Mouse (Mus musculus) forelimb bud, embryonic 11.5 days (tissue): ENCODE measurements around the gene Qrfpr.

Experiments used
- DNase-seq: peaks from one replicate; pipeline ENCODE4 v3.0.0-alpha.2; 2012; ENCODE audit warnings: low read depth, low spot score

The Qrfpr gene

DNA sequence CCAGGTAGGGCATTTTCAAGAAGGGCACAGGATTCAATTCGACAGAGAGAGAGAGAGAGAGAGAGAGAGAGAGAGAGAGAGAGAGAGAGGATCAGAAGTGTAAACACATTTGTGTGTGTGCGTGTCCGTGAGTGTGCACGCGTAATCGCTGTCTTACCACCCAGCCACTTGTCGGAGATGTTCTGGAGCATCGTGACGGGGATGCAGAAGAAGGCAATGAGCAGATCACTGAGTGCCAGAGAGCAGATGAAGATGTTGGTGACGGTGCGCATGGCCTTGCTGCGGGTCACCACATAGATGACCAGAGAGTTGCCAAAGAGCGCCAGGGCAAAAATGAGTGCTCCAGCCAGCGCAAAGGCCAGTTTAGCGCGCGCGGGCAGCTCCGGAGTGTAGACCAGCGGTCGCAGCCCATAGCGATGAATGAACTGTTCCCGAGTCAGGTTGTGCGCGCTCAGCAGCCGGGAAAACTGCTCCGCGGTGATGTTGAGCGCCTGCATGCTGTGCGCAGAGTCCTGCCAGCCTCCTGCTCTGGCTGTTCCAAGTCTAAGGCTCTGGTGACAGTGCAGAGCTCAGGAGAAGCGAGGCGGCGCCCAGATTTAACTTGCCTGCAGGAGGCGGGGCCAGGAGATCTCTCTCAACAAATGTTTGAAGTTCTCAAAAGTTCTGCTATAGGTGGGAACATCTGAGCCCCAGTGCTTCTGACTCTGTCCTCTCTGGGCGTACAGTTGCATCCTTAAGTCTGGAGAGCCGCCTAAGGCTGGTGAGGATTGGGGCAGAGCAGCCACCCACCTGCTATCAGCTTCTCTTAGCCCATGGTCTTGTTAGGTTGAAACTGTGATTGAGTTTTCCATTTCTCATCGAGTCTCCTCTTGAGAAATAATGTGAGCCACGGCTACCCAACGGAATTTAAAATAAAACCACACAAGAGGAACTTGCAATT, at the start of gene Qrfpr:
TSS of gene Qrfpr (minus strand) at position 571 of the 940 bp plus-strand sequence.
- peak; percentile 34 for DNase-seq

DNA sequence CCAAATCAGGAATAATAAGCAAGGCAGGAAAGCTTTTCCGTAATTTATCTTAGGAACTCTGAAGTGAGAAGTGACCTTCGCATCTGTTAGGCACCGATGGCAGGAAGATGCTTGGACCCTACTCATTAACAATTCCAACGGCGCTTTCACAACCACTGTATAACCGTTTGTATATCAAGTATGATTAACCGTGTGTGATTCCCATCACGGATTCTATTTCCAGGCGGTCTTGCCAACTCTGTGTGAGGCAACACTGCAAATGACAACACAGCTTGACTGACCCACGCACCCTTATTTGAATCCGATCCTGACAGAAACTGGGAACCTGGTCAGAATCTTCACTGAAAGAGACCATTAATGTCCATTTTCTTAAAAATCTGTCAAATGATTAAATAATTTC, 41.8 kb upstream of the Qrfpr start:
- DNase-seq = no peak

DNA sequence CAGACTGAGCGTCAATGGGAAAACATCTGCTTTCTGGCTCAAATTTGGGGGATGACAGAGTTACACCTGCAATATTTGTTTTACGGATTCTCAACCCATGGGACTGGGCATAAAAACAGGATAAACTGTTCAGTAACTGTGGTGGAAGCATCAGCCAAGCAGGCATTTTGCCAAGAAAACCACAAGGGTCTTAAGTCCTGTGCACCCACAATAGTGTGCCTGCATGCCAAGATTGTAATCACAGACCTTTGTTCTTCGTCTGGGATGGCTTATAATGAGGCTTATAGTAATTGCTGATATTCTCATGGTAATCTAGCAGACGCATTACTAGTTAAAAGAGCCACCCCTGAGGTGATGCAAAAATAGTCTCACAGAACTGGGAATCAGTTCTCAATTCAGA, 41.2 kb upstream of the Qrfpr start:
- DNase-seq = no peak

DNA sequence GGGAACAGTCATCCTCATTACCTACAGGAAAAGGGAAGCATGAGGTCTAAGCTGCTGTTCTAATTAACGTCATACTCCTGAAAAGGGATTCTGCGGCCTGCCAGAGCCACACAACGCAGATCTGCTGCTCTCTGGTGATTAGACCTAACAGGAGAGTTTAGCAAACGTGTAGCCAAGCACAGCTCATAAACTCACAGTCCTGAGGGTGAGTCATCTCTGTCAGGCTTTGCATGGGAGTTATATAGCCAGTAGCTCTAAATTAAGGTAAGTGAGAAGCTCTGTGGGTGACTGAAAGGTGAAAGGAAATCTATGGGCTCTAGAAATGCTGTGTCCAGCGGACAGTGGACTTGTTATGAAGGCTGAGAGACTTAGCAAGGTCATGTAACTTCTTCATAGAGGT, 28.5 kb upstream of the Qrfpr start:
- DNase-seq = peak; percentile 2

DNA sequence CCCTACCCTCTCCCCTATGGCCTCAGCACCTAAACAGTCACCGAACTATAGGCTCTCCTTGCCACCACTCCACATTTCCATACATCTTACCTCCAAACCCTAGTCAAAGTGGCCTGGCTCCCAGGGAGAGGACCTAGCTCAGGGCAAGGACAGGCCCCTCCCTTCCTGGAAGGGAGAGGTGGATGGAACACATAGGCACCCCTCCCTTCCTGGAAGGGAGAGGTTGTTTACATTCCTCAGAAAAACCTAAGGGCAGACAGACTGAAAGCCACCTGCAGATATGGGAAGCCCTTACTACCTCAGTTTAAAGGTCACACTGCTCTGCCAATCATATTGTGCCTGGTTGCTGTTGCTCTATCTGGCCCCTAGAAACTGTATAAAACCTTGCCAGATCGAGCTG, 26.3 kb upstream of the Qrfpr start:
- no peak for DNase-seq

DNA sequence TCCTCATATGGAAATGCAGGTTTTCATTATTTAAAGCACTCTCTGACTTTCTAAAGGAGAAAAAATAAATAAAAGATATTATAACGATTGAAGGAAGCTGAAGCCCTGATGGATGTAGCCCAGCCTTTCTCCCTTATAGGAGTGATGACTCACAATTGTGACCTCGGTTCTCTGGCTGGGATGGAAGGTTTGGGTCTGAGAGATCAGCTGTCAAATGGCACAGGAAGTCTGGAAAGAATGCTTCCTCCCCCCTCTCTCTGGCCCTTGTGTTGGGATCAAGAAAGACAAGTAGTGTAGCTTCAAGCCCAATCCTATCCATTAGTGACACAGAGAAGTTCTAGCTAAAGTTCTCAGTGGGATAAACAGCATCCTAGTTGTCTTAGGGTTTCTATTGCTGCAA, 7.8 kb upstream of the Qrfpr start:
- DNase-seq = no peak

DNA sequence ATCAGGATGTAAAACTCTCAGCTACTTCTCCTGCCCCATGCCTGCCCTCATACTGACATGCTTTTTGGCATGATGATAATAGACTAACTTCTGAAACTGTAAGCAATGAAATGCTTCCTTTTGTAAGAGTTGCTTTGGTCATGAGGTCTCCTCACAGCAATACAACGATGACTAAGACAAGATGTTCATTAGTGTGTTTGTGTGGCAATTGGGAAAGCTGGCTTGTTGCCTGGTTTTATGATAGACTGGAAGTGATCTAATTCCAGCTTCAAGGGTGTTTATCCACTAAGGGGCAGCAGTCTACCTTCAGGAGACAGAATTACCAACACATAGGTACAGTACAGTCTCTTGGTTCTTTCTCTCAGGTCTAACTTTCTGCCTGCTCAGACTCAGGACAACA, 5.1 kb upstream of the Qrfpr start:
- no peak for DNase-seq

DNA sequence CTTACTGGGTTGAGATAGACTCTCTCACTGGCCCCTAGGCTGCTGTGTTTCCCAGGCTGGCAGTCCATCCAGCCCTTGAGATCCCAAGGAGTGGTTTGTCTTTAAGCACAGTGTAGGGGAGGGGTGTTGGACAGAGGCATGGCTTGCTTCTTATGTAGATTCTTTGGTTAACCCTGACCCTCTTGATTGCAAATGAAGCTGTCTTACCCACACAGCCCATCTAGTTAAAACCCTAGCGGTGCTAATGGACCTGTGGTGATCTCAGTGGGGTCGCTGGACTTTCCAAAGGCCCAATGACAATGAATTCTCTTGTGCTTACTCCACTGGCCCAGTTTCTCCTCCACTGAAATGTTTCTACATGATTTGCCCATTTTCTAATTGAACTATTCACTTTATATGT, 1.2 kb upstream of the Qrfpr start:
- DNase-seq = no peak

DNA sequence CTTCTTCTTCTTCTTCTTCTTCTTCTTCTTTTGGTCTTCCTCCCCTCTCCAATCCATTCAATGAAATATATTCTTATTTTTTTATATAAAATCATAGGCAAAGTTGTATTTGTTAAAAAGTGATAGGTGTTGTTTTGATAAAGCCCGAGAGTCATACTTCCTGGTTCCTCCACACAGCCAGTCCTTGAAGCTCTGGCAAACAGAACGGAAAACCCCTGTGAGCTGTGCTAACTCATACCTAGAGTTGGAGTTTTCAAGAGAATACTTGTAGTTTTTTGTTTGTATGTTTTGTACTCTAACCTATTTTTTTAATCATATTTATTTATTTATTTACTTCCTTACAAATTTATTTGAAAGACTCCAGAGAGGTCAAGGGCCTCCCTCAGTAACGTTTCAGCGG, 9.4 kb downstream of the Qrfpr start:
- no peak for DNase-seq

DNA sequence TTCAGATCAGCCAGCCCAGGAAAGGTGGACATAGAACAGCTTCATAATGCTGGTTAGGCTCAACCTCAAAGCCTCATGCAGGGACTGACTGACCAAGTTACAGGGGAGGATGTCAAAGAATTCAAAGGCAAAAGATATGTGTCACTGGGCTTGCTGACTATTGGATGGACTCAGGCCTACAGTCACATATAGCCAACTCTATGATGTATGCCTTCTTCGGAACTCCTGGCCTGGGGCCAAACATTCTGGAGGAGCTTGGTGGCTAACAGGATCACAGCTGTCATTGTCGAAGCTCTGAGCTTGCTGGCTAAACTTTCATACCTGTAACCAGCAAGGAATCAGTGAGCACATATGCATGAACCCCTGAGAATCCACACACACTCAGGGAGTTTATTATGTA, 11.2 kb downstream of the Qrfpr start:
- DNase-seq = no peak

DNA sequence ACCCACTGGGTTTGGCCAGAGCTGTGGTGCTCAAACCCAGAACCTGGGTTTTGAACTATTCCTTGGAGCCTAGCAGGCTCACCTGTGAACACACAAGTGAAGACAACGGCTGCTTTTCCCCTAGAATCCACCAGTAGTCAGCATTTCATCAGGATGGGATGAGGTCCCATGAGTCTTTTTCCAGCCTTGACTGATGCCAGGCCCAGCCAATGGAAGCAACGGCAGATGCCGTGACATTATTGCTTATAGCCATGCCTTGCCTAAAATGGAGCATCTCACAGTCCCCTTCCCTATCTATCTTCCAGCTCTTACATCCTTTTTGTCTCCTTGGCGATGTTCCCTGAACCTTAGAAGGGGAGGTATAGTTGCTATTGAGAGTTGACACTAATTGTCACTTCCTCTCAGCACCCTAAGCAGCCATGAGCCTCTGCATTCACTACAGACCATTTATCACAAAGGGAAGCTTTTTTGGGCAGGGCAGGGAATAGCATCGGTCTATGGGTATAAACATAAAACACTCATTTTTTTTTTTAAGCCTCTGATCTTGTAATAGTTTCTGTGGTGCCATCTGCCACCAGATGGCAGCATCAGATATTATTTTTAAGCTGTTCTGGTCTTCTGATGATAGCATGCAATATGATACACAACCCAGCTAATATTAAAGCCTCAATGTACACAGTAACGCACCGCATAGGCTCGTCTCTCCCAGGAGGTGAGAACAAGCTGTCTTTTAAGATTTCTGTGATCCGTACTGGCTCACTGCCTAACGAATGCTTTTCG, 12.1 kb downstream of the Qrfpr start:
- DNase-seq = peak; percentile 52

DNA sequence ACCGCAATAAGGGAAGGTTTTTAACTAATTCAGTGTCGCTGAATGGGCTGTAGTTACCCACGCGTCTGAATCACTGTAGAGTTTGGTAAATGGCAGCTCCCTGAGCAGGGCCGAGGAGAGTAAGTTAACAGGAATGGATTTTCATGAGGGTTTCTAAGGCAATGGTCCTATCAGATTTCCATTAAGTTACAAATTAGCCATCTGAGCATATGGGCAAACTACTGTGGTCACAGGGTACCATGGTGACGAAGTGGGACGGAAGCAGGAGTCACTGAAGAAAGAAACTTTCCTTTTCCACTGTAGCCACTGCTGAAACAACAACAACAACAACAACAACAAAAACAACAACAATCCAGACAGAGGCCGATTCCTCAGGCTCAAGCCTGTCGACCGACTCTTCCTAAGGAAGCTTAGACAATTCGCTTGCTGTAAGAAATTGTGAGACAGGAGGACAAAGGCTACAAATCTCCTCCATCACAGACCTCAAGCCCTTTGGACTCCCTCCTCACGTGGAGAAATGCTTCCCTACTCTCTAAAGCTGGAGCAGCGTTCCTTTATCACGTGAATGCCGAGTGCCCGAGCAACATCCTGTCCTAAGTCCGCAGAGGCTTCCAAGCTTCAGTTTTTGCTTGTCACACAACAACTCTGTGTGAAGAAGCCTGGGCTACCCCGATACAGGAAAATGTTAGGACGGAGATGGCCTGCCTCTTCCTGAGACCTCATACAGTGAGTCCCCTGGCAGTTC, 14.4 kb downstream of the Qrfpr start:
- DNase-seq = no peak

DNA sequence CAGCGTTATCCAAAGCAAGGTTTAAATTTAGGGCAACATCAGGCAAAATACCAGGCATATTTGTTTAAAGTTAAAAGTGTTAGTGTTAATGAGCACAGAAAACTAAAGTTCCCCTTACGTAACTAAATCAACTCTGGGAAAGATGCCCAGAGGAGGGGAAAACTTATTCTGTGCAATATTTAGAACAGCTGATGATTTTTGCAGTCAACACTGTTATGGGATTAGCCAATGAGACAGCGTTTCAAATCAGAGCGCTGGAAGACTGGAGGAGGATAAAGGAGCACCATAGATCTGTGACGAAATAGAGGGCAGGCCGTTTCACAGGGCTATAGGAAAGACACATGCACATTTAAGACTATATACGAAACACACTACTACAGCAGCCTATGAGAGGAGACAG, 19.2 kb downstream of the Qrfpr start:
- no peak for DNase-seq

DNA sequence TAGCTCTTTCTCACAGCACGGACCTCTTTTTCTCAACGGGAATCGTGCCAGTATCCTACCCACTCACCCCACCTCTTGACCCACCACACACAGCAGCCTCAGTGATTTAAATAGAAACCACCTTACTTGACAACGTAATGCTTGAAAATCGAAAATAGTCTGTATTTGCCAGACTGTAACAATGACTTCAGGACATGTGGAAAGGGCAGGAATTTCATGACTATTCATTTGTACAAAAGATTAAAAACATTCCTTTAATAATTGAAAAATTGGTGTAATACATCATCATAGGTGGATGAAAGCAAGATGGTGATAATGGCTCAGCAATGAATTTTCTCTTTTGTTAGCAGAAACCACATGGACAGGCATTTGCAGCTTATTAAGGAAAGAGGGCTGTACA, 21.0 kb downstream of the Qrfpr start:
- DNase-seq = no peak

DNA sequence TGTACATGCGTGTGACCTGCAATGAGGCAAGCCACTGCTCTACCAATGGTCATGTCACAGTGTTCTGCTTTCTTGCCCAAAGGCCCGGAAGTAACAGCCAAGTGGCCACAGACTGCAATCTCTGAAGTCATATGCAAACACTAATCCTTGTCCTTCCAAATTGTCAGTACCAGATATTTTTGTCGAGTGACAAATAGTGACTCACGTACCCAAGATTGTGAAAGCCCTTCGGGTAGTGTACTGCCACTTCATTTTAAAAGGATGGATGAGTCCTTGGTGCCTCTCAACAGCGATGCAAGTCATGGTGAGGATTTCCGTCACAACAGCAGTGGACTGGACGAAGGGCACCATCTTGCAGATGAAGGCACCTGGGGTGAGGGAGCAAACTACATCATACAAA, 32.9 kb downstream of the Qrfpr start:
- DNase-seq = no peak

DNA sequence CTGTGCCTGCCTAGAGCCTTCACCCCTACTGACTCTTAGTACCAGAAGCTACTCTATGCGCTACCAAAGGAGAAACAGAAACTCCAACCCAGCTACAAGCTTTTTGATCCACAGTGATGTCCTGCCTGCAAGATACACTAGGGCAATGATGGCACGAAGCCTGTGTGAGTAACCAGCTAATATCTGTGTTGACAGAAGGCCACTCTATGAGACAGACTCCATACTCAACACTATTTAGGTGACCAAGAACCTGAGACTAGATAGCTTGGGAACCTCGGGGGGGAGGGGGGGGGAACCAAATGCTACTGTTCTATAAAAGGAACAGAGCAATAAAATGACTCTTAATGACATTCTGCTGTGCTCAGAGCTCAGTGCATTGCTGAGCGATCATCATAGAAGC, 35.6 kb downstream of the Qrfpr start:
- no peak for DNase-seq

DNA sequence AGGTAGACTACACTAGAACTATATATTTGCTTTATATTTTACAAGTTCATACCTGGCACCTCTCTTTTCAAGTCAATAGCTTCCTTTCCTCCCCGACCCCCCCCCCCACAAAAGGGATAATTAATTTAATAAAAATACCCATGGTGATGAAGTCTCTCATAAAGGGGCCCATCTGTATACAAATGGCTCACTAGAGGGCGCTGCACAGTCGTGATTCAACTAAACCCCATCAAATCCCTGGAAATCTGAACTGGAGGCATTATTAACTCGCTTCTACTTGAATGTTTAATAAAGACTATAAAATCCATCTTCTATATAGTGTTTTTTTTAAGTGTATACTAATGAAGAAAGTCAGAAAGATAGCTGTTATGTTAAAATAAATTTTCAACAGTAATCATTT, 40.6 kb downstream of the Qrfpr start:
- peak; percentile 61 for DNase-seq

DNA sequence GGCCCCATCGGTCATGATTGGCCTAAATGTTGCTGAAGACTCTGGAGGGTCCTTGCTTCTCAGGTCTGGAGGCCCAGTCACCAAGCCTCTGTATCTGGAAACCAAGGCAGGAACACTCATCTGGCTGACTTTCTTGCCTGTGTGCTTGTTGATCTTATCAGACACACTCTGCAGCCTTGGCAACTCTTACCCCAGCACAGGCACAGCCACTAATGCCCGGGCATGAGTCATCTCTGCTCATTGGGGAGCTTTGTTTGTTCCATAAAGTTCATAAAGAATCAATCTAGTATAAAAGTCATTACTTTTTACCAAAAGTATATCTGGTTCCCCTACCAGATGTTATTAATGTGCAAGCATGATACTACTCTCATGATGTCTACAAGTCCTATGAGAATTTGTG, 48.4 kb downstream of the Qrfpr start:
- no peak for DNase-seq

DNA sequence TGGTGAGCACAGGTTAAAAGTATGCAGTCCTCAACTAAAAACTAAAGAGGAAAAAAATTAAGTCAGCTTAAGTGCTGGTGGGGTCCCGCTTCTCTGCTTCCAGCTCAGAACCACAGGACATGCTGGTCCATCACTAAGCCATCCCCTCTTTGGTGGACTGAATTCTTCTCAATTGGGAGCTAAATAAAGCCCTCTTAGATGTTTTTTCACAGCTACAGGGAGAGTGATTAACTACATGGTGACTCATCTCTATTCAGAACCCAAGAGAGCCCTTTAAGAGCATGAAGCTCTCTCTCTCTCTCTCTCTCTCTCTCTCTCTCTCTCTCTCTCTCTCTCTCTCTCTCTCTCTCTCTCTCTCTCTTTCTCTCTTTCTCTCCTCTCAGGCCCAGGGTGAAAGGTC, 50.8 kb downstream of the Qrfpr start:
- no peak for DNase-seq

DNA sequence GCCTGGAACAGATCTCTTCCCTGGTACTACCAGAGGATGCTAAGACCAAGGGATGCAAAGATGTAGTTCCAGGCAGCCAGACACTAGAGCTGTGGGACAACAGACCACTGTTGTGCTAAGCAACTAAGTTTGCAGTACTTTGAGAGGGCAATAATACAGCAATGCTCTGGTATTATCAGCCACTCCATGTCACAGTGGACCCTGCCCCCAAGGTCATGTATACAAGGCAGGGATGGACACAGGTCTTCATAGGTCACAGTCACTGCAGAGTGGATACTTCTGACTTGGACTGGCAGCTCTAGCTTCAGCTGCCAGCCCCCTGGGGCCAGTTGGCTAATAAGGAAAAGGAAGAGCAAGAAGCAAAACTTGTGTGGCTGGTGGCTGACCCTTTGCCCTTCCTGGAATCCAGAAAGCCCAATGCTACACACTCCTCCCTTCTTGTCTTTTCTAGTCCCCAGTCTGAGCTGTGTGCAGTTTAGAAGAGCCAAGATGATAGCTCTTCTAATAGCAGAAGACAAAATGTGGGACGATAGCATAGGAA, 51.4 kb downstream of the Qrfpr start:
- DNase-seq = no peak

DNA sequence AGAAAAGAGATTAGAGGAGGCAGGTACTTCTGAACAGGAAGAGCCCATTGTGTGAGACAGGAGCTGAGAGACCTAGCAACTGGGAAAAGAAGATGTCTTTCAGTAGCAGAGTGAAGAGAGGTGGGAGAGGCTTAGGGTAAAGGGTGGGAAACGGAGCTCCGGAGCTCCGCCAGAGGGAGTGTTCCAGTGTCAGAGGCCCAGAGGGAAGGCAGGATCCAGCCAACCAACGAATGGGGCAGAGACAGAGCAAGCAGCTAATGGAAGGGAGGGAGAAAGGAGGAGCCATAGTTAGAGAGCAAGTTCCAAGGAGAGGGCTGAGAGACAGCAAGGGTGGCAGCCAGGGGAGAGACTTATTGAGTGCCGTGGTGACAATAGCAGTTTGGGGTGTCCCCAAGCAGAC, 66.8 kb downstream of the Qrfpr start:
- no peak for DNase-seq
